Mouse (Mus musculus) G1E (cell line): ENCODE results near the gene Hpse2. TPM values are rescaled to one million over a fixed set of nuclear protein-coding genes. Genes with fewer than 3 reads are reported as not detected.

Source experiments
- ATAC-seq: 2 replicates; pipeline ENCODE4 v1.8.0; 2016; ENCODE audit warnings: mild to moderate bottlenecking; ENCODE audit not compliant: insufficient number of reproducible peaks, poor library complexity, low FRiP score, severe bottlenecking; ENCODE audit errors: extremely low read depth
- DNase-seq: peaks from one replicate; pipeline ENCODE4 v3.0.0; 2012; ENCODE audit warnings: low spot score
- H3K27me3 ChIP-seq: 2 replicates; pipeline ENCODE4 v1.6.1; 2012; ENCODE audit warnings: mild to moderate bottlenecking, low read length, inconsistent platforms; ENCODE audit not compliant: insufficient read depth
- H3K36me3 ChIP-seq: replicated peaks from 2 replicates; pipeline ENCODE3; 2012; ENCODE audit warnings: mild to moderate bottlenecking, inconsistent platforms
- H3K4me1 ChIP-seq: 2 replicates; pipeline ENCODE4 v1.6.1; 2012; ENCODE audit warnings: low read depth, low read length, inconsistent platforms, mixed read lengths; ENCODE audit not compliant: insufficient read depth
- H3K4me3 ChIP-seq: 2 replicates; pipeline ENCODE4 v1.5.1; 2012; ENCODE audit warnings: low read depth, mild to moderate bottlenecking, inconsistent platforms, low read length, moderate library complexity, mixed read lengths
- H3K9me3 ChIP-seq: replicated peaks from 2 replicates; pipeline ENCODE4 v1.6.1; 2012; ENCODE audit warnings: inconsistent platforms
- CTCF ChIP-seq: IDR thresholded peaks from 2 replicates; pipeline ENCODE4 v1.5.1; 2012; ENCODE audit warnings: low read depth, low read length, inconsistent platforms, mixed read lengths
- GATA1 ChIP-seq: IDR thresholded peaks from 2 replicates; pipeline ENCODE4 v1.6.1; 2012; ENCODE audit warnings: borderline replicate concordance, low read length, inconsistent platforms, mixed read lengths
- GATA2 ChIP-seq: IDR thresholded peaks from 2 replicates; pipeline ENCODE4 v1.6.1; 2012; ENCODE audit warnings: low read depth, low read length, inconsistent platforms, borderline replicate concordance
- POLR2AphosphoS5 ChIP-seq: IDR thresholded peaks from 2 replicates; pipeline ENCODE4 v1.6.1; 2012; ENCODE audit warnings: low read depth, low read length, inconsistent platforms; ENCODE audit not compliant: insufficient replicate concordance
- TAL1 ChIP-seq: conservative IDR thresholded peaks from 2 replicates; pipeline ENCODE4 v1.6.1; 2012; ENCODE audit warnings: low read depth, low read length, inconsistent platforms, mixed read lengths
- polyA plus RNA-seq: library from polyadenylated mRNA; stranded (reverse); fragments of >175 nt; gene quantifications from 2 replicates; pipeline ENCODE4 v1.2.3, GENCODE M21; 2012
- total RNA-seq, 2 experiments: library from RNA; stranded (forward) in 1 of 2; stranded (reverse) in 1 of 2; fragments of 200-1000 nt in 1 of 2; fragments of >200 nt in 1 of 2; fragmentation: Nextera tagmentation in 1 of 2; gene quantifications; 2 replicates each; pipeline ENCODE4 v1.2.3; 2014 to 2017

The Hpse2 gene
- total and polyA plus RNA-seq, 3 experiments = 0.16 TPM; not detected in 2

- Histone ChIP-seq H3K4me1 (no peaks in the 10 kb centered on the region), H3K9me3 (peaks cover 4% of the 10 kb centered on the region; the same call in 1 of the 2 replicates), H3K27me3 (no peaks in the 10 kb centered on the region), H3K36me3 (no peaks in the 10 kb centered on the region), H3K4me3 (no peak overlapping the region)
- ATAC-seq = no peak
- TF ChIP-seq GATA1 (no peak), POLR2AphosphoS5 (no peak), GATA2 (no peak), CTCF (no peak), TAL1 (no peak)
- no peak for DNase-seq
Measured at GRCm38 (mm10) chr19:43109796-43110195, 278.4 kb downstream of the Hpse2 start.

GRCm38 (mm10) chr19:43096915-43097314 lies 291.2 kb downstream of the Hpse2 start:
- Histone ChIP-seq H3K36me3 (no peaks in the 10 kb centered on the region), H3K4me3 (no peak overlapping the region), H3K27me3 (no peaks in the 10 kb centered on the region), H3K4me1 (no peaks in the 10 kb centered on the region), H3K9me3 (no peaks in the 10 kb centered on the region)
- ATAC-seq (no peak), DNase-seq (no peak)
- no peak for TF ChIP-seq POLR2AphosphoS5
- no peak for TF ChIP-seq CTCF

GRCm38 (mm10) chr19:43087216-43087615 lies 300.9 kb downstream of the Hpse2 start:
- Histone ChIP-seq H3K4me3 (no peak overlapping the region), H3K9me3 (no peaks in the 10 kb centered on the region), H3K27me3 (no peaks in the 10 kb centered on the region), H3K36me3 (no peaks in the 10 kb centered on the region), H3K4me1 (no peaks in the 10 kb centered on the region)
- ATAC-seq (no peak), DNase-seq (no peak)
- TF ChIP-seq TAL1 (no peak), GATA2 (no peak), GATA1 (no peak), POLR2AphosphoS5 (no peak), CTCF (no peak)

GRCm38 (mm10) chr19:43064155-43064554 lies 324.0 kb downstream of the Hpse2 start:
- Histone ChIP-seq H3K9me3 (no peaks in the 10 kb centered on the region), H3K27me3 (no peaks in the 10 kb centered on the region), H3K36me3 (no peaks in the 10 kb centered on the region), H3K4me3 (no peak overlapping the region), H3K4me1 (no peaks in the 10 kb centered on the region)
- no peak for DNase-seq
- ATAC-seq = no peak
- TF ChIP-seq GATA2 = no peak
- TF ChIP-seq CTCF = no peak
- TF ChIP-seq POLR2AphosphoS5 = no peak
- no peak for TF ChIP-seq TAL1
- no peak for TF ChIP-seq GATA1

- Histone ChIP-seq H3K4me1 (no peaks in the 10 kb centered on the region), H3K4me3 (no peak overlapping the region), H3K9me3 (no peaks in the 10 kb centered on the region), H3K27me3 (no peaks in the 10 kb centered on the region), H3K36me3 (no peaks in the 10 kb centered on the region)
- no peak for TF ChIP-seq GATA1
- no peak for TF ChIP-seq GATA2
- no peak for TF ChIP-seq CTCF
- ATAC-seq (no peak), DNase-seq (no peak)
Measured at GRCm38 (mm10) chr19:43044506-43044905, 343.6 kb downstream of the Hpse2 start.

DNA sequence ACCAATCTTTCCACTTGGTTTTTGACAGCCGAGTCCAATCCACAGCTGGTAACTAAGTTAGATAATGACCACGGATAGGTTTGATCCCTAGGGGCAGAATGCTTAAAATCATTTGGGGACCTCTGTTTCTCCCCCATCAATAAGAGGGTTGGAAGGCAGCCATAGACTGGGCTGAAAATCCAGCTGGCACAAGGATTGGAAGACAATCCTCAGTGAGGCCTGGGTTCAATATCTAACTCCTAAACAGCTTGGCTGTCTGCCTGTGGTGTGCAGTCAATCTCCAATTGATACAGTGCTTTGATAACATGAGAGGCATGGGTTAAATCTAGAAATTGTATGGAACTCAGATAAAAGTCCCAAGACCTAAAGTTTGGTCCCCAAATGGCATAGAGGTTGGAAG lies 345.4 kb downstream of the Hpse2 start:
- H3K27me3 ChIP-seq = no peaks in the 10 kb centered on the region; the same call in 1 of the 2 replicates
- H3K4me3 ChIP-seq = no peak overlapping the region
- no peaks in the 10 kb centered on the region for H3K4me1 ChIP-seq
- no peak for TF ChIP-seq GATA1
- no peak for TF ChIP-seq POLR2AphosphoS5
- no peak for TF ChIP-seq GATA2
- no peaks in the 10 kb centered on the region for H3K9me3 ChIP-seq
- H3K36me3 ChIP-seq = no peaks in the 10 kb centered on the region
- DNase-seq (no peak), ATAC-seq (no peak)

- ATAC-seq (no peak), DNase-seq (no peak)
- Histone ChIP-seq H3K9me3 (no peaks in the 10 kb centered on the region), H3K4me1 (no peaks in the 10 kb centered on the region), H3K36me3 (no peaks in the 10 kb centered on the region), H3K4me3 (no peak overlapping the region), H3K27me3 (no peaks in the 10 kb centered on the region; the same call in 1 of the 2 replicates)
- no peak for TF ChIP-seq POLR2AphosphoS5
- no peak for TF ChIP-seq GATA2
- no peak for TF ChIP-seq TAL1
- no peak for TF ChIP-seq CTCF
- TF ChIP-seq GATA1 = no peak
Measured at GRCm38 (mm10) chr19:43042211-43042610, 345.9 kb downstream of the Hpse2 start.
